Comparison of ENCODE assay signal across 18 mouse cellular contexts in genomic region chr7:71962851-71963250, GRCm38 (mm10).
"Had no signal": no experiment of that assay in that cellular context is flagged by ENCODE, and none has a peak within 500 bp of the region (broad histone marks: within the 10 kb centered on the region; RNA-seq: fewer than 3 reads in every experiment).

No protein-coding gene starts in this region.

- ATAC-seq: liver, embryonic 12.5 days; midbrain, embryonic 15.5 days had no signal

- DNase-seq: left cerebral cortex, postnatal 4 days; lung, adult 2 months; right cerebral cortex, adult 18-20 months; right cerebral cortex, postnatal 14 days; right cerebral cortex, postnatal 4 days; thymus, adult 2 months; thymus, postnatal 14 days; thymus, postnatal 4 days had no signal

- H3K27ac ChIP-seq: limb, embryonic 12.5 days; limb, embryonic 15.5 days; liver, embryonic 12.5 days; liver, embryonic 15.5 days; macrophage; midbrain, embryonic 12.5 days; midbrain, embryonic 15.5 days; neural tube, embryonic 12.5 days; neural tube, embryonic 15.5 days; stomach, postnatal 0 days had no signal

- H3K4me3 ChIP-seq: limb, embryonic 12.5 days; limb, embryonic 15.5 days; liver, embryonic 12.5 days; liver, embryonic 15.5 days; midbrain, embryonic 12.5 days; midbrain, embryonic 15.5 days; neural tube, embryonic 12.5 days; neural tube, embryonic 15.5 days had no signal

- H3K27me3 ChIP-seq: limb, embryonic 12.5 days; limb, embryonic 15.5 days; liver, embryonic 12.5 days; liver, embryonic 15.5 days; midbrain, embryonic 12.5 days; midbrain, embryonic 15.5 days; neural tube, embryonic 12.5 days; neural tube, embryonic 15.5 days had no signal

- H3K9me3 ChIP-seq: limb, embryonic 12.5 days; limb, embryonic 15.5 days; liver, embryonic 12.5 days; liver, embryonic 15.5 days; midbrain, embryonic 12.5 days; midbrain, embryonic 15.5 days; neural tube, embryonic 12.5 days; neural tube, embryonic 15.5 days had no signal

- H3K36me3 ChIP-seq: limb, embryonic 12.5 days; limb, embryonic 15.5 days; liver, embryonic 12.5 days; liver, embryonic 15.5 days; midbrain, embryonic 12.5 days; midbrain, embryonic 15.5 days; neural tube, embryonic 12.5 days; neural tube, embryonic 15.5 days had no signal

- H3K4me1 ChIP-seq: liver, embryonic 15.5 days had no signal

- H3K9ac ChIP-seq: limb, embryonic 12.5 days; limb, embryonic 15.5 days; liver, embryonic 12.5 days; liver, embryonic 15.5 days; midbrain, embryonic 12.5 days; midbrain, embryonic 15.5 days; neural tube, embryonic 12.5 days; neural tube, embryonic 15.5 days had no signal

- H3K4me2 ChIP-seq: limb, embryonic 12.5 days; limb, embryonic 15.5 days; liver, embryonic 12.5 days; liver, embryonic 15.5 days; midbrain, embryonic 12.5 days; midbrain, embryonic 15.5 days; neural tube, embryonic 12.5 days; neural tube, embryonic 15.5 days had no signal
